Mouse (Mus musculus): ENCODE results near the gene Disp1. TPM values are rescaled to one million over a fixed set of nuclear protein-coding genes. Genes with fewer than 3 reads are reported as not detected.

The Disp1 gene
- 8.6 and 11.1 TPM in 2 replicates for polyA plus RNA-seq (2016; fragmentation: Nextera tagmentation; extraction: Ambion mirVana)

- H3K9me3 ChIP-seq (replicated peaks) = no peaks in the 10 kb centered on the region
- peaks cover 19% of the 10 kb centered on the region for H3K4me1 ChIP-seq
- 0 out of 2 replicates have a peak, but pooled peaks cover 5% of the 10 kb centered on the region for H3K36me3 ChIP-seq
- 5% methylated on average over 56 of the region's 56 CpGs for WGBS
- peak; percentile 84 for DNase-seq (ENCODE audit: low spot score)
- peak within 1 kb of the TSS; percentile 94 for H3K4me3 ChIP-seq
- H3K27ac ChIP-seq (replicated peaks) = peak within 1 kb of the TSS; percentile 96
- no peaks in the 10 kb centered on the region for H3K27me3 ChIP-seq (ENCODE audit: low read depth, poor library complexity, severe bottlenecking)
These were observed at the start of gene Disp1 for GRCm38 (mm10) chr1:183220796-183221718. Gene Disp1 (minus strand): TSS chr1:183221522.

- Histone ChIP-seq H3K27me3 (ENCODE audit: low read depth, poor library complexity, severe bottlenecking) (no peaks in the 10 kb centered on the region), H3K4me3 (no peak overlapping the region), H3K4me1 (0 out of 2 replicates have a peak, but pooled peaks cover 5% of the 10 kb centered on the region), H3K36me3 (no peaks in the 10 kb centered on the region), H3K27ac (replicated peaks) (no peak overlapping the region), H3K9me3 (replicated peaks) (no peaks in the 10 kb centered on the region)
- DNase-seq (ENCODE audit: low spot score) = no peak
- WGBS = 83% methylated on average over 6 of the region's 6 CpGs
These were observed 46.3 kb upstream of the Disp1 start for GRCm38 (mm10) chr1:183267666-183268065.

DNA sequence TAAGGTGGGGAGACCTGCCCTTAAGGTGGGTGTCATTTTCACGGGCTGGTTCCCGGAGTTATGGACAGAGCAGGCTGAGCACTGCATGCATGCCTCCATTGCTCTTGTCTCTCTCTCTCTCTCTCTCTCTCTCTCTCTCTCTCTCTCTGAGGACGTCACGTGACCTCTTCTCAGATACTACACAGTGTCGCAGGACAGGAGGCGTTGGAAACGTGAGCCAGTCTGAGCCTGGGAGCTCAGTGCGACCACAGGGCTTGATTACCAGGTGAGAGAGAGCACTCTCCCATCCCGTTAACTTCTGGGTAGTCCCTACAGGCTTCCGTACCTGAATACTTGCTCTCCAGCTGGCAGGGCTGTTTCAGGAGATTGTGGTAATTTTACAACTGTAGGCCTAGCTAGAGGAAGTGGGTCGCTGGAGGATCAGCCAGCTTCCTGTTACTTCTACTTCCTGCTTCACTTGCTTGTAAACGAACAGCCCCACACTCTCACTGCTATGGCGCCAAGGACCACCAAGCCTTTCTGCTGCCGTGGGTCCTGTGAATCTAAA, 44.7 kb upstream of the Disp1 start:
- H3K27me3 ChIP-seq (ENCODE audit: low read depth, poor library complexity, severe bottlenecking) = no peaks in the 10 kb centered on the region

GRCm38 (mm10) chr1:183264145-183265008, 43.1 kb upstream of the Disp1 start:
- WGBS = 80% methylated on average over 13 of the region's 13 CpGs
- H3K4me3 ChIP-seq = no peak overlapping the region
- H3K27me3 ChIP-seq (ENCODE audit: low read depth, poor library complexity, severe bottlenecking) = no peaks in the 10 kb centered on the region
- no peak overlapping the region for H3K27ac ChIP-seq (replicated peaks)
- 0 out of 2 replicates have a peak, but pooled peaks cover 5% of the 10 kb centered on the region for H3K4me1 ChIP-seq
- peak; percentile 18 for DNase-seq (ENCODE audit: low spot score)
- no peaks in the 10 kb centered on the region for H3K9me3 ChIP-seq (replicated peaks)
- no peaks in the 10 kb centered on the region for H3K36me3 ChIP-seq

More for the DNA sequence above, 44.7 kb upstream of the Disp1 start:
- H3K36me3 ChIP-seq = no peaks in the 10 kb centered on the region
- H3K9me3 ChIP-seq (replicated peaks) = no peaks in the 10 kb centered on the region
- 77% methylated on average over 14 of the region's 14 CpGs for WGBS
- H3K27ac ChIP-seq (replicated peaks) = no peak overlapping the region
- no peak overlapping the region for H3K4me3 ChIP-seq
- DNase-seq (ENCODE audit: low spot score) = no peak
- 0 out of 2 replicates have a peak, but pooled peaks cover 5% of the 10 kb centered on the region for H3K4me1 ChIP-seq

- WGBS = 71% methylated on average over 10 of the region's 10 CpGs
- DNase-seq (ENCODE audit: low spot score) = no peak
- Histone ChIP-seq H3K9me3 (replicated peaks) (no peaks in the 10 kb centered on the region), H3K27ac (replicated peaks) (no peak overlapping the region), H3K27me3 (ENCODE audit: low read depth, poor library complexity, severe bottlenecking) (no peaks in the 10 kb centered on the region), H3K4me3 (no peak overlapping the region), H3K4me1 (peaks cover 5% of the 10 kb centered on the region), H3K36me3 (no peaks in the 10 kb centered on the region)
These were observed 31.3 kb upstream of the Disp1 start for GRCm38 (mm10) chr1:183252574-183252973.

DNA sequence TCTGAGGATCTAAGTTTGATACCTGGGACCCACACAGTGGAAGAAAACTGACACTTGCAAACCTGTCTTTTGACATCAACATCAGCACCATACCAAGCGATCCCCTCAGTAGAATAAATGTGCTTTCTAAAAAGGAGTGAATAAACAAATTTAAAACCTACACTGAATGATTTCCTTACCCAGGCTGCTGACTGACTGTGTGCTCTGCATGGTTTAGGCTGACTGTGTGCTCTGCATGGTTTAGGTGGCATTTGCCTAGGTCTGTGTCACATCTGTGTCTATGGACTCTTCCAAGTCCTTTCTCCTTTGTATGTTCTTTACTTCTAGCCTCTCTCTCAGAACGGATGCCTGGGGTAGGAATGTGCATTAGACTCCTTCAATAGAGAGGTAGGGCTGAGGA, 30.5 kb upstream of the Disp1 start:
- Histone ChIP-seq H3K27me3 (ENCODE audit: low read depth, poor library complexity, severe bottlenecking) (no peaks in the 10 kb centered on the region), H3K4me1 (peaks cover 13% of the 10 kb centered on the region), H3K36me3 (no peaks in the 10 kb centered on the region), H3K4me3 (no peak overlapping the region), H3K9me3 (replicated peaks) (no peaks in the 10 kb centered on the region), H3K27ac (replicated peaks) (no peak overlapping the region)
- WGBS = 83% methylated on average over 2 of the region's 2 CpGs
- DNase-seq (ENCODE audit: low spot score) = no peak

DNA sequence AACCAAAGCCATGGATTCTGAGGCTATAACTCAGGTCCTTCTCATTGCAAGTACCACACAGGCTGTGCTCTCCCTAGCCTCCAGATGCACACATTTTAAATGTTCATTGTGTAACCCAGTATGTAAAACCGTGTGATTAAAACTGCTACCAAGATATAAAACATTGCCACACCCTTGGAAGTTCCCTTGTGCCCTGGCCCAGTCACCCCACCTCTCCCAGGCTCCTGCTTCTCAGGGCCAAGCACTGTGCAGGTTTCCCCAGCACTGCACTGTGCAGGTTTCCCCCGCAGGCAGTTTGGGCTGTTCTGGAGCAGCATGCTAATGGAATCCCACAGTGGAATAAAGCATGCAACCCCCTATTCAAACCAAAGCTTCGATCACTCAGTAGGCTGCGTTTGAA, 29.3 kb upstream of the Disp1 start:
- 80% methylated on average over 4 of the region's 4 CpGs for WGBS

GRCm38 (mm10) chr1:183248144-183248543, 26.8 kb upstream of the Disp1 start:
- no peaks in the 10 kb centered on the region for H3K27me3 ChIP-seq (ENCODE audit: low read depth, poor library complexity, severe bottlenecking)
- no peaks in the 10 kb centered on the region for H3K36me3 ChIP-seq
- no peak overlapping the region for H3K27ac ChIP-seq (replicated peaks)
- H3K4me3 ChIP-seq = no peak overlapping the region
- H3K4me1 ChIP-seq = peaks cover 17% of the 10 kb centered on the region
- H3K9me3 ChIP-seq (replicated peaks) = peaks cover 7% of the 10 kb centered on the region; the same call in 1 of the 2 replicates
- DNase-seq (ENCODE audit: low spot score) = no peak
- 59% methylated on average over 1 of the region's 1 CpGs for WGBS

More for the DNA sequence above, 29.3 kb upstream of the Disp1 start:
- Histone ChIP-seq H3K4me3 (no peak overlapping the region), H3K27ac (replicated peaks) (no peak overlapping the region), H3K4me1 (peaks cover 17% of the 10 kb centered on the region), H3K27me3 (ENCODE audit: low read depth, poor library complexity, severe bottlenecking) (no peaks in the 10 kb centered on the region), H3K9me3 (replicated peaks) (no peaks in the 10 kb centered on the region), H3K36me3 (no peaks in the 10 kb centered on the region)
- no peak for DNase-seq (ENCODE audit: low spot score)

DNA sequence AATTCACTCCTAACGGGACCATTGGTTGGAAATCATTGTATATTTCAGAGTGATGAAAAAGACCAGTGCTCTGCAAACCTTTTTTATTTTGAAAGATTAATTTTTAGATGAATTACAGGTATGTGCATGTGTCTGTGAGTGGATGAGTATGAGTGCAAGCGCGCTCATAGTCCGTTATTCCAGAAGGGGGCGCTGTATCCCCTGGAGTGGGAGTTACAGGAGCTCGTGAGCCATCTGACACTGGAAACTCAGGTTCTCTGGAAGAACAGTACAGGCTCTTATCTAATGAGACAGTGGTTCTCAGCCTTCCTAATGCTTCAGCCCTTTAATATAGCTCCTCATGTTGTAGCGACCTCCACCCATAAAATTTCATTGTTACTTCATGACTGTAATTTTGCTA, 22.0 kb upstream of the Disp1 start:
- Histone ChIP-seq H3K9me3 (replicated peaks) (peaks cover 7% of the 10 kb centered on the region; the same call in 1 of the 2 replicates), H3K27ac (replicated peaks) (no peak overlapping the region), H3K4me3 (no peak overlapping the region), H3K36me3 (no peaks in the 10 kb centered on the region), H3K27me3 (ENCODE audit: low read depth, poor library complexity, severe bottlenecking) (no peaks in the 10 kb centered on the region), H3K4me1 (peaks cover 12% of the 10 kb centered on the region)
- no peak for DNase-seq (ENCODE audit: low spot score)
- 75% methylated on average over 7 of the region's 7 CpGs for WGBS

DNA sequence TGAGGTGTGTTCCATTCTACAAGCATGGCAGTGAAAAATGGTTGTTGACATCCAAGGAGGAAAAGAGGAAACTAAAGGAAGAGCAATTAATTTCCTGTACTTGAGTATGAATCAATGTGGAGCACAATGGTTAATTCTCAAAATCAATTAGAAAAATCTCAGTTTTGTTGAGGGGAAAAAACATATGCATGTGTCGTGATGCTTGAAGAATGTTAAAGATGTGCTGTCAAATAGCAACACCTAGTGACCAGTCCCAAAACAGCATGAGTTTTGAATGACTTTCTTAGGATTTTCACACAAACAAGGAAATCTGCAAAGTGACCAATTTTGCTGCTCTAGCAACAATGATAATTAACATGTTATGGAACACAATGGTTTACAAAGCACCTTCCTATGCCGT, 16.6 kb upstream of the Disp1 start:
- Histone ChIP-seq H3K27ac (replicated peaks) (no peak overlapping the region), H3K27me3 (ENCODE audit: low read depth, poor library complexity, severe bottlenecking) (no peaks in the 10 kb centered on the region), H3K4me1 (no peaks in the 10 kb centered on the region), H3K9me3 (replicated peaks) (no peaks in the 10 kb centered on the region), H3K4me3 (no peak overlapping the region), H3K36me3 (no peaks in the 10 kb centered on the region)
- WGBS = 33% methylated on average over 2 of the region's 2 CpGs
- DNase-seq (ENCODE audit: low spot score) = no peak

- no peak overlapping the region for H3K27ac ChIP-seq (replicated peaks)
- WGBS = 84% methylated on average over 5 of the region's 5 CpGs
- no peak overlapping the region for H3K4me3 ChIP-seq
- no peak for DNase-seq (ENCODE audit: low spot score)
- H3K27me3 ChIP-seq (ENCODE audit: low read depth, poor library complexity, severe bottlenecking) = no peaks in the 10 kb centered on the region
- no peaks in the 10 kb centered on the region for H3K36me3 ChIP-seq
- H3K4me1 ChIP-seq = no peaks in the 10 kb centered on the region
- no peaks in the 10 kb centered on the region for H3K9me3 ChIP-seq (replicated peaks)
These were observed 15.1 kb upstream of the Disp1 start for GRCm38 (mm10) chr1:183236460-183236859.

- no peak for DNase-seq (ENCODE audit: low spot score)
- Histone ChIP-seq H3K4me3 (no peak overlapping the region), H3K9me3 (replicated peaks) (no peaks in the 10 kb centered on the region), H3K36me3 (no peaks in the 10 kb centered on the region), H3K27ac (replicated peaks) (no peak overlapping the region), H3K27me3 (ENCODE audit: low read depth, poor library complexity, severe bottlenecking) (no peaks in the 10 kb centered on the region), H3K4me1 (peaks cover 6% of the 10 kb centered on the region)
- WGBS = 81% methylated on average over 11 of the region's 11 CpGs
These were observed 12.4 kb upstream of the Disp1 start for GRCm38 (mm10) chr1:183233679-183234174.
